Mouse (Mus musculus): ENCODE results near the gene Olah. TPM values are rescaled to one million over a fixed set of nuclear protein-coding genes. Genes with fewer than 3 reads are reported as not detected.

Olah gene
- polyA plus RNA-seq, 1 experiment from 2014 or later: not detected

- 0 out of 2 replicates have a peak, but pooled peaks cover 9% of the 10 kb centered on the region for H3K27me3 ChIP-seq
- H3K4me1 ChIP-seq: peaks cover 22% of the 10 kb centered on the region
- WGBS: 5% methylated on average over 20 of the region's 20 CpGs
- ATAC-seq (replicated peaks): no peak
- H3K4me2 ChIP-seq (replicated peaks): peak within 1 kb of the TSS; percentile 46
- peak within 1 kb of the TSS; percentile 26 for H3K4me3 ChIP-seq
- H3K9ac ChIP-seq (replicated peaks): peak within 1 kb of the TSS; percentile 28; the same call in 1 of the 2 replicates
- H3K36me3 ChIP-seq: no peaks in the 10 kb centered on the region
- no peaks in the 10 kb centered on the region for H3K9me3 ChIP-seq
- H3K27ac ChIP-seq (replicated peaks): no peak within 1 kb of the TSS
Observed at GRCm38 (mm10) chr2:3335611-3336301, 61.3 kb downstream of the Olah start, which contains the start of gene Acbd7. Gene Acbd7 (plus strand): TSS chr2:3336168.

DNA sequence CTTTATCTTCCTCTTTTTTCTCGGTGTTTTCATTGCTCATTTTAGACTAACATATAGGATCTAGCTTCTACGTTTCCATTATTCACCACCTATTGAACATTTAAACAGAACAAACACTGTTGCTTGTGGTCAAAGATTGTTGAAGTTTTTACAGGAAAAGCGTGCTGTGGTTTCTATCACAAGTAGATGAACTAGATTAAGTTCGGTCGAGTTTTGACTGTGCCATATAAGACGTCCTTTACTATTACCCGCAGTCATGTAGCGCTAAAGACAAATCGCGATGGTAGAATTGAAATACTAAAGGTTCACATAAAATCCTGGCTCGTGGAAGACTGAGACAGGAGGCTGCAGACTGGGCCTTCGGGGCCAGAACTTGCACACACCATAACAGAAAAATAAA is 63.2 kb downstream of the Olah start:
- 91% methylated on average over 12 of the region's 12 CpGs for WGBS
- no peak overlapping the region for H3K27ac ChIP-seq (replicated peaks)
- H3K4me2 ChIP-seq (replicated peaks): no peak overlapping the region
- H3K4me3 ChIP-seq: no peak overlapping the region
- ATAC-seq (replicated peaks): no peak
- H3K9ac ChIP-seq (replicated peaks): no peak overlapping the region
- no peaks in the 10 kb centered on the region for H3K9me3 ChIP-seq
- H3K4me1 ChIP-seq: peaks cover 22% of the 10 kb centered on the region
- 0 out of 2 replicates have a peak, but pooled peaks cover 9% of the 10 kb centered on the region for H3K27me3 ChIP-seq
- H3K36me3 ChIP-seq: peaks cover 7% of the 10 kb centered on the region; the same call in 1 of the 2 replicates

DNA sequence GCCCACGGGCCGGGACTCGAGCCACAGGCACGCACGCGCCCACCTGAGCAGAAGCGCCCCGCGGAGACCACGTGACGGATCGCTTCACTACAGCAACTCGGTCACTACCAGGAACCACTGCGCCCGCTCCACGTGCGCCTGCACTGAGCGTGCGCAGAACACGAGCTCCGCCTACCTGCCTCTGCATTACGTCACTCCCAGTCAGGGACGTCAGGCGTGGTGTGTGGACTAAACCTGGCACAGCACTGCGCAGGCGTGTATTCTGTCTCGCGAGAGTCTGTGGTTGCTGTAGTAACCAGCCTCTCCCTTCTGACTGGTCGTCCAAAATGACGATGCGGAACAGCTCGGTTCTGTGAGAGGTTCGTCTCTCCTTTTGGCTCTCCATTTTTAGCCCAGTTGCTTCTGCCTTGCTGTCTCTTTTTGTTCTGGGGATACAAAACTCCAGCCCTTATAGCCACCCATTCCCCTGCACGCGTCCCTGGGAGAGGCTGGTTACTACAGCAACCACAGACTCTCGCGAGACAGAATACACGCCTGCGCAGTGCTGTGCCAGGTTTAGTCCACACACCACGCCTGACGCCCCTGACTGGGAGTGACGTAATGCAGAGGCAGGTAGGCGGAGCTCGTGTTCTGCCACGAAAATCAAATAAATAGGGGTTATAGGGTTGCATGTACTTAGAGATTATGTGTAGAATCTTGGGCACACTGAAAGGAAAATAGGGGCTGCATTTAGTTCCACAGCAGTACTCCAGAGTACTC is 64.3 kb downstream of the Olah start, which contains the start of gene Rpp38:
Gene Rpp38, minus strand, starts transcription at position 160 of the 759 bp plus-strand sequence.
- peak; percentile 98 for ATAC-seq (replicated peaks)
- Histone ChIP-seq H3K9ac (replicated peaks) (peak within 1 kb of the TSS; percentile 50), H3K36me3 (peaks cover 17% of the 10 kb centered on the region), H3K4me2 (replicated peaks) (peak within 1 kb of the TSS; percentile 56), H3K4me1 (peaks cover 22% of the 10 kb centered on the region), H3K4me3 (peak within 1 kb of the TSS; percentile 51), H3K27ac (replicated peaks) (peak within 1 kb of the TSS; percentile 82), H3K27me3 (0 out of 2 replicates have a peak, but pooled peaks cover 9% of the 10 kb centered on the region), H3K9me3 (no peaks in the 10 kb centered on the region)
- under 1% methylated on average over 45 of the region's 45 CpGs for WGBS

GRCm38 (mm10) chr2:3332056-3332455 is 65.0 kb downstream of the Olah start:
- 2% methylated on average over 21 of the region's 21 CpGs for WGBS
- H3K9ac ChIP-seq (replicated peaks): peak overlapping the region; percentile 50
- no peaks in the 10 kb centered on the region for H3K9me3 ChIP-seq
- peak overlapping the region; percentile 56 for H3K4me2 ChIP-seq (replicated peaks)
- H3K4me3 ChIP-seq: peak overlapping the region; percentile 51
- H3K27ac ChIP-seq (replicated peaks): peak overlapping the region; percentile 71
- peaks cover 20% of the 10 kb centered on the region for H3K36me3 ChIP-seq
- peaks cover 22% of the 10 kb centered on the region for H3K4me1 ChIP-seq
- H3K27me3 ChIP-seq: 0 out of 2 replicates have a peak, but pooled peaks cover 9% of the 10 kb centered on the region
- no peak; the same call in 1 of the 2 replicates for ATAC-seq (replicated peaks)

DNA sequence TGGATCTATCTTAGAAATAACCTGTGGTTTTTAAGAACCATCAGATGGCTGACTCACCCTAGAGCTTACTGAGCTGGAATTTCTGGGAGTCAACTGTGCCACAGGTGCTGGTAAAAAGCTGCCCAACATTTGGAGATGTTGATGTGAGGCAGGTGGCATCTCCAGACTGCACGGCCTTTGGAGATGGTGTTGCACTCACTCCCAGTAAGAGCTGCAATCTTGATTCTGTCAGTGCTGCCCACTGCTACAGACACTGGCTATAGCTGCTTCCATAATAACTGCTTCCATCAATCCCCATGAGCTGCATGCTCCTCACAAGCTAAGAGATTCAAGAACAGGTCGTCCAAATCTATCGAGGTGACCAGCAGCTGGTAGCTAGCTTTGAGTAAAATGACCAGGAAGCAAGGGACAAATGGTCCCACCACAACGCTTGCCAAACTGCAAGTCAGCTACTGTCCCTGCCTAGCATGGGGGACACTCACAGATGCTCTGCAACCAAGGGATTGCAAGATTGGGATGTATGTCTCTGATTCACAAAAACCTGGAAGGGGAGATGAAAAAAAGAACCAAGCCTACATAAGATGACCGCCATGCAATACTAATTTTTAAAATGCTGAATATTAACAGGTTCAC is 65.8 kb downstream of the Olah start:
- no peak overlapping the region; the same call in 1 of the 2 replicates for H3K27ac ChIP-seq (replicated peaks)
- WGBS: 81% methylated on average over 5 of the region's 5 CpGs
- peaks cover 20% of the 10 kb centered on the region for H3K4me1 ChIP-seq
- peak overlapping the region; percentile 56 for H3K4me2 ChIP-seq (replicated peaks)
- H3K36me3 ChIP-seq: peaks cover 27% of the 10 kb centered on the region
- ATAC-seq (replicated peaks): no peak
- 0 out of 2 replicates have a peak, but pooled peaks cover 3% of the 10 kb centered on the region for H3K27me3 ChIP-seq
- H3K4me3 ChIP-seq: peak overlapping the region; percentile 51; the same call in 1 of the 2 replicates
- H3K9ac ChIP-seq (replicated peaks): no peak overlapping the region
- no peaks in the 10 kb centered on the region for H3K9me3 ChIP-seq

GRCm38 (mm10) chr2:3327351-3327750 is 69.7 kb downstream of the Olah start:
- Histone ChIP-seq H3K9me3 (no peaks in the 10 kb centered on the region), H3K27ac (replicated peaks) (no peak overlapping the region), H3K4me3 (no peak overlapping the region), H3K4me1 (peaks cover 12% of the 10 kb centered on the region), H3K36me3 (peaks cover 62% of the 10 kb centered on the region), H3K9ac (replicated peaks) (no peak overlapping the region), H3K27me3 (no peaks in the 10 kb centered on the region), H3K4me2 (replicated peaks) (no peak overlapping the region)
- no peak for ATAC-seq (replicated peaks)
- 31% methylated on average over 1 of the region's 1 CpGs for WGBS

DNA sequence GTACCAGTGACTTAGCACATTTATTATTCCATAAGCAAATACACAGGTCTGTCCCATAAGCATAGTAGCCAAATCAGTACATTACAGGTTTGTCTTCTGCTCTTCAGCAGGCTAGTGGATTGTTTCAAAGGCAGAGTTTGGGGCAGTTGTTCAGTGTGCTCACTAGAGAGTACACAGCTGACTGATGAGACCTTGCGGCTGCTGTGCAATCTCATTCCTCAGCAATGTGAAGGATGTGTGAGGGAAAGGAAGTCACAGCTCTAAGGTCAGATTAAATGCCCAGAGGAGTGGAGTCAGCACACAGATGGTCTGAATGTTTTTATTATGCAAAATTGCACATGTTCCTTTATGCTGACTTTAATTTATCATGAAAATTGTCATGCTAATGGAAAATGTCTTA is 70.5 kb downstream of the Olah start:
- H3K27ac ChIP-seq (replicated peaks): no peak overlapping the region
- no peaks in the 10 kb centered on the region for H3K9me3 ChIP-seq
- WGBS: 91% methylated on average over 1 of the region's 1 CpGs
- no peak overlapping the region for H3K4me2 ChIP-seq (replicated peaks)
- peaks cover 66% of the 10 kb centered on the region for H3K36me3 ChIP-seq
- H3K4me1 ChIP-seq: peaks cover 7% of the 10 kb centered on the region
- H3K4me3 ChIP-seq: no peak overlapping the region
- H3K27me3 ChIP-seq: no peaks in the 10 kb centered on the region
- H3K9ac ChIP-seq (replicated peaks): no peak overlapping the region
- ATAC-seq (replicated peaks): no peak

DNA sequence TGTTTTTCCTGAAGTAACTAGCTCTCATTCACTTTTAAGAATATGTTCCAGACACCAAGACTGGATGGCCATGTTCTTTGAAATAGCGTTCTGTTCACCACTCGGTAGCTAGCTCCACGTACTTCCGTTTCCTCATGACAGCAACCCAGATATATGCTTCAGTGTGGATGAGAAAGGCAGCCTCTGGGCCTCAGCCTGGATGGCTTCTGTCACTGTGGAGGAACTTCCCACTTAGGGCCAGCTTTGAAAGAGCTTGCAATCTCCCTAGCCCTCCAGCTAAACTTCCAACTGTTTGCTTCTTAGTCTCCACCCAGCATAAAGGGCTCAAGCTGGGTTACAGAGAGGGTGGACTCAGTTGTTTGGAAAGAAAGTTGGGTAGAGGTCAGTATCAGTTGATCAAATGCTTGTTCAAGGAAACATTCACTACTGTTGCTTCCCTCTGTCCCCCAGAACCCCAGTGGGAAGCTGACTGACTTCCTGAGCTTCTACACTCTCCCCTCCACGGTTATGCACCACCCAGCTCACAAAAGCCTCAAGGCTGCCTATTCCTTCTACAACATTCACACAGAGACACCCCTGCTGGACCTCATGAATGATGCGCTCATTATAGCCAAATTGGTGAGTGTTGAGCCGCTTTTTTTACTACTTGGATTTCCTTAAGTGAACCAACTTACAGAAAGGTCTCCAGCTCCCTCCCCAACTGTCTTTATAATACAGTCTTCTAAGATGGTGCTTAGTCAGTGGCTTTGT is 72.5 kb downstream of the Olah start:
- H3K4me3 ChIP-seq: no peak overlapping the region
- no peak overlapping the region for H3K27ac ChIP-seq (replicated peaks)
- H3K27me3 ChIP-seq: no peaks in the 10 kb centered on the region
- no peaks in the 10 kb centered on the region for H3K9me3 ChIP-seq
- H3K9ac ChIP-seq (replicated peaks): no peak overlapping the region
- 91% methylated on average over 7 of the region's 7 CpGs for WGBS
- peaks cover 77% of the 10 kb centered on the region for H3K36me3 ChIP-seq
- H3K4me1 ChIP-seq: no peaks in the 10 kb centered on the region
- H3K4me2 ChIP-seq (replicated peaks): no peak overlapping the region
- no peak for ATAC-seq (replicated peaks)

DNA sequence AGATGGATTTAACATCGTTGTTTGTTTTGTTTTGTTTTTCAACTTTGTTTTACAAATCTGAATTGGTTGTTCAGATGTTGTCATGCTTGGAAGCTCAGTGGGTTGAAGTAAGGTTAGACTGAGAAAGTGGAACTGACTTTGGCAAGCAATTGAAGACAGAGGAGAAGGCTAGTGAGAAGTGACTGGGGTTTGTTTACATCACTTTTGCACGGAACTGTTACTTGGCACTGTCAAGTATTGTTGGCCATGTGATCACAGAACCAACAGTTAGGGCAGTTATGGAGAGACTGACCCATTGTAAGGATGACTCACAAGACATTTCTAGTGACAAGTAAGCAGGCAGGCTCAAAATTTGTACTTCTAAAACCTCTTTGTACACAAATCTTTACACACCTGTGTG is 73.9 kb downstream of the Olah start:
- H3K4me2 ChIP-seq (replicated peaks): no peak overlapping the region
- no peak overlapping the region for H3K9ac ChIP-seq (replicated peaks)
- ATAC-seq (replicated peaks): no peak
- H3K4me1 ChIP-seq: no peaks in the 10 kb centered on the region
- peaks cover 78% of the 10 kb centered on the region for H3K36me3 ChIP-seq
- no peaks in the 10 kb centered on the region for H3K9me3 ChIP-seq
- whole genome bisulfite sequencing: 94% methylated on average over 2 of the region's 2 CpGs
- no peaks in the 10 kb centered on the region for H3K27me3 ChIP-seq
- H3K4me3 ChIP-seq: no peak overlapping the region
- H3K27ac ChIP-seq (replicated peaks): no peak overlapping the region

GRCm38 (mm10) chr2:3305426-3306025 is 91.5 kb downstream of the Olah start:
- no peaks in the 10 kb centered on the region for H3K27me3 ChIP-seq
- no peak overlapping the region for H3K9ac ChIP-seq (replicated peaks)
- H3K4me1 ChIP-seq: no peaks in the 10 kb centered on the region
- H3K4me2 ChIP-seq (replicated peaks): no peak overlapping the region
- ATAC-seq (replicated peaks): no peak
- H3K9me3 ChIP-seq: no peaks in the 10 kb centered on the region
- 85% methylated on average over 3 of the region's 3 CpGs for WGBS
- H3K4me3 ChIP-seq: no peak overlapping the region
- no peak overlapping the region for H3K27ac ChIP-seq (replicated peaks)
- peaks cover 16% of the 10 kb centered on the region for H3K36me3 ChIP-seq

DNA sequence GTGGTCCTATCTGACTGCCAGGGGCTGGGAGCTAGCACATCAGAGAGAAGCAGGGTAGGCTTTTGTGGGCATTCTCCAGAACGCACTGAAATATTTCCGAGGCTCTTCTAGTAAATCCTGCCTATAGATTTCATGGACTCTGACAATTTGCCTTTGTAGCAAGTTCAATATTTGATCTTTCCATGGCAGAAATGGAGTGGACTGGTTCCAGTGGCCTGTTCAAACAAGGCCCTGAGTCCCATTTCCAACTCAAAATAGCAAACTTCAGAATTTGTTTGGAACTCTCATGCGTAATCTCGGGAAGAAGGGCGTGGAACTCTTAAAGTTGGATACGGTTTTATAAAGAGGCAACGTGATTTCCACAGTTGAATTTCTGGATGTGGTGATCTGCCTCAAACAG is 101.2 kb downstream of the Olah start:
- 93% methylated on average over 7 of the region's 7 CpGs for whole genome bisulfite sequencing
- no peaks in the 10 kb centered on the region for H3K27me3 ChIP-seq
- H3K4me1 ChIP-seq: no peaks in the 10 kb centered on the region
- H3K9ac ChIP-seq (replicated peaks): no peak overlapping the region
- H3K36me3 ChIP-seq: no peaks in the 10 kb centered on the region
- no peak overlapping the region for H3K4me2 ChIP-seq (replicated peaks)
- H3K9me3 ChIP-seq: no peaks in the 10 kb centered on the region
- no peak overlapping the region for H3K4me3 ChIP-seq
- H3K27ac ChIP-seq (replicated peaks): no peak overlapping the region
- no peak for ATAC-seq (replicated peaks)
